Mouse (Mus musculus): ENCODE results near the gene Gm10142.
"Not testable (repeated sequence)": the region's sequence is repeated elsewhere in the genome, so short reads cannot be mapped to it uniquely, and the experiment has no call there.

Gm10142 gene

GRCm38 (mm10) chr10:77741924-77742688 lies 26.5 kb downstream of the Gm10142 start, which contains the start of gene Gm18596:
TSS of gene Gm18596 (minus strand) at chr10:77742638.
- DNase-seq, result not testable (repeated sequence)

- DNase-seq, result not testable (repeated sequence)
Measured at GRCm38 (mm10) chr10:77750686-77751085, 35.1 kb downstream of the Gm10142 start.

- DNase-seq, result not testable (repeated sequence)
Measured at GRCm38 (mm10) chr10:77751254-77751653, 35.6 kb downstream of the Gm10142 start, which contains the start of gene Gm9736. TSS of gene Gm9736 (minus strand) at chr10:77751354.

GRCm38 (mm10) chr10:77752312-77752711 lies 36.7 kb downstream of the Gm10142 start:
- DNase-seq, result not testable (repeated sequence)

- no peak for DNase-seq
Measured at GRCm38 (mm10) chr10:77753448-77753847, 37.8 kb downstream of the Gm10142 start.

- not testable (repeated sequence) for DNase-seq
Measured at GRCm38 (mm10) chr10:77759582-77759981, 44.0 kb downstream of the Gm10142 start, which contains the start of gene Gm3233. TSS of gene Gm3233 (minus strand) at chr10:77759682.
